Mouse (Mus musculus): ENCODE results near the gene Slc12a4.
A peak's percentile ranks its signal among the peaks of the same experiment; 100 is the strongest.

DNA sequence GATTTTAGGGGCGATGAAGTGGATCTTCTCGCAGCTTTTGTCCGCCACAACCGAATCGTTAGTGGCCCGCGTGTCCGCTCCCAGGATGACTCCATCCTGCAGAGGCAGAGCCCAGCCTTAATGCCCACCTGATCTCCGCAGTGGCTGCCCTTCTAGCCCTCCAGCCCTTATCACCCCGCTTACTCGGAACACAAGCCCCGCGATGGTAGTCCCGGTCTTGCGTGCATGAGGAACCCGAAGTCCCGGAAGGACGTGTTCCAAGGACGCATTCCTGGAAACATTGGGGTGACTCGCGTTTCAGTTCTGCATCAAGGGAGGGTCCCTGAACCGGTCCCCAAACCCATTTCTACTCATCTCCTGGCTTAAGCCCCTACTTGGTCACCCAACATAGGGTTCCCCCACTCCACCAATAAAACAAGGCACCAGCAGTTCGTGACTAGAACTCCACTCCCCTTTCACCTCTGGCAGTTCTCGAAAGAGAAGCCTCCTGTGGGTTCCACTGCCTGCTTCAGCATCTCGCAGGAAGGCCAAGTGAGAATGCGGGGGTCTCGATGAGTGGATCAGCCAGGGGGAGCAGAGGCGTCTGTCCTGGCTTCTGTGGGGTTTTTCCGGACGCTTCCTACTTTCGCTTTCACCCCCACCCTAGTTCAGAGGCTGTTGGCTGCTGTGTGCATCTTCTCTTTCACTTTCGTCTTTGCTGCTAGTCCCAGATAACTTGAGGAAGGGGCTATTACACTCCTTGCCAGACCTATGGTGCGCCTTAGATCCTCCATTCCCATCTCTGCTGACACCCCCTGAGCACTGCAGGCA is 28.2 kb downstream of the Slc12a4 start:
- TF ChIP-seq CTCF (IDR thresholded peaks at IDR 0.05; ENCODE audit: low read depth, low read length) (no peak), POLR2A (IDR thresholded peaks at IDR 0.05; ENCODE audit: extremely low read depth, insufficient read depth, low read length) (0 out of 2 replicates have a peak, but pooled peaks have one; percentile 21)
